Mouse (Mus musculus): Measurements from ENCODE around the gene Lingo2.
"Not testable (repeated sequence)": the region's sequence is repeated elsewhere in the genome, so short reads cannot be mapped to it uniquely, and the experiment has no call there.

Lingo2 gene

DNA sequence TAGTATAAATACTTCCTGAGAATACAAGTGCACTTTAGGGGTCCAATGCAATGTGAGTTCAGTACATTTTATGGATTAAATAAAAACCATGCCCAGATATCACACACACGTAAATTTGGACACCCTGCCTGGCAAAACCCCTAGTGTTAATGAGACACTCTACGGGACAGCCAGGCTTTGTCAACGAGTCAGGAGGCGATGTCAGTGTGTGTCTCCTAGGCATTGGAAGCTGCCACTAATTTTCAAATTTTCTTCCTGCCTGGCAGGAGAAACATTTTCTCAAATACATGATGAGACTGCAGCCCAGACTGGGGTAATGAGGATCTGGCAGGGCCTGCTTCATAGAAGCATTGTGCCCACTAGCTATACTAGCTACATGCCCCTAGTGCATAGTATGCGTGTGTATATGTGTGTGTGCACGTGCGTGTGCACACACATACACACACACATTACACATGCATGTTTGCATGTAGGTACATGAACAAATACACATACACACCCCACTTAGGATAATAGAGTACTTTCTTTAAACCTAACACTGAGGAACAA is 1128.2 kb downstream of the Lingo2 start:
- DNase-seq = no peak

DNA sequence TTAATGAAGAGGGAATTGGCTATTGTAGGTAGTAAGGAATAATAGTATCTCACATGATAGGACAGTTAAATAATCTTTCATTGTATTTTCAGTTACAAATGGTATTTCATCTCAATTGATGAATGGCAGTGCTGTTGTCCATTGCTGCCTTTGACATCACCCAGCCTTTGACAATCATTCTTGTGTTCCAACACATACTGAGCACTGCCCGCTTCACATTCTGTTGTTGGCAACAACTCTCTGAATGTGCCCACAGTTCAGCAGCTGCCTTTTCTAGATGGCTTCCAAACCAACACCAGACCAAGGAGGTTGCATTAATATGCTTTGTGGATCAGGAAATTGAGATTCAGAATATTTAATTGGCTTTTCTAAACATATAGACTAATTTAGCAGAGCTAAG is 1130.8 kb downstream of the Lingo2 start:
- no peak for DNase-seq

DNA sequence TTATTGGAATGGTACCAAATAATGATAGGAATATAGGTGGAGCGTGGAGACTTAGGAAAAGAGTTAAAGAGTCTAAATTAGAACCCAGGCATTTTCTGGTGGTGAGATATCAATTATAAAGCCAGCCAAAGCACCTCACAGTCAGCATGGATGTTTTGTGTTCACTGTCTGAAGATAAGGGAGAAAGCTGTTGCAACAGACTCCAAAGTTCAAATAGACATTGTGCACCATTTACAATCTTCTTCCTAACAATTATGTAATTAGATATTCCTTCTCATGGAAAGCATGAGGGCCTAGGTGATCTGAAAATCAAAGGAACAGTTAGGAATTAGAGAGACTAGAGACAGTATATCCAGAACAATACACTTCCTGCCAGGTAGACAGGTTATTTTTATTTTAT is 1136.8 kb downstream of the Lingo2 start:
- no peak for DNase-seq

DNA sequence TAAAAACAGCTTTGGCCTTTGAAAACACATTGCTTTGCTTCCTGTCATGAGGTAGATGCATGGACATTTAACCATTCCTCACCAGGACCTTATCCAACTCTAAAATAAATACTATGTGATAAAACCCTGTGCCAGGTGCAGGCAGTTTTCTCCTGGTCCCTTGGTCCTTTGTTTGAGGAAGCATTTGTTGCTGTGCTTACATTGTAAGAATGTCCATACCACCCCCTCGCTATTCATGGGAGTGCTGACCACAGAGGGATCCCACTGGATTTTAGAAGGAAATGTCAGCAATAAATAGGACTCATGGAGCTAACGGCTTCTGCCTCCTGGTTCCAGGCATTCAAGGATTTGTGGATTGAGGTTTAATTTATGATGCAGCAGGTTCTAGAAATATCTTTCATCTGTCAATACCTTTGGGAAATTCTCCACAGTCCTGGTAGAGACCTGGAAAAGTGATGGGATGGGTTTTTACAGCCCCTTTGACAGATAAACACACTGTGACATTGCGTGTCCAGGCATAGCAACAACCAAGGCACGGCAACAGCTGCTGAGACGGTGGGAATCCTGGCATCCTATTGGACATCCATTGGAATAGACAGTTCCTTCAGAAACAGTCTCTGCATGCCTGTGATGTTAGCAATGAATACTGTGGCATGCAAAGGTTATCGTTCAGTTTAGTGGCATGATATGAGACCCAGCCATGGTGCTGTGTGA is 1143.9 kb downstream of the Lingo2 start:
- no peak for DNase-seq

DNA sequence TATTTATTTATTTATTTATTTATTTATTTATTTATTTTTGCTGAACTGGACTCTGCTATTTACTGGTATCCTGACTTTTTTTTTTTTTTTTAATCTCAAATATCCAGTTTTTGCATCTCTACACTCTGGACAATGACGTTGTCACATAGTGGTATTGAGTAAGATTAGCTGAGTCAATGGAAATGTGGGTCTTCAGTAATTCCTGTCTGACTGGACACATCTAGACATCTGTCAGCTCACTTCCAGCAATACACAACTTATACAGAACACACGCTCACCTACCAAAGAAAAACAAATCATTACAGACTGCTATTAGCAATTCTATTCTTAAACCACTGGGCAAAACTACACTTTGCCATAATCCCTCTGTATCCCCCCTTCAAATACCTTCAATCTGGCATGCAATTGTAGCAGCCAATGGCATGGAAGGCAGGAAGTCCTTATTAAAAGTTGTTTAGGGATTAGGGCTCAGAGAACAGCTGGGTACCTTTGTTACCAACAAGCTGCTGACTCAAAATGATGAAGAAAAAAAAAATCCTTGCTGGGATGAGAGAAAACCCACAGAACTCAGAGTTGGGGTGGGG is 1144.6 kb downstream of the Lingo2 start:
- no peak for DNase-seq

DNA sequence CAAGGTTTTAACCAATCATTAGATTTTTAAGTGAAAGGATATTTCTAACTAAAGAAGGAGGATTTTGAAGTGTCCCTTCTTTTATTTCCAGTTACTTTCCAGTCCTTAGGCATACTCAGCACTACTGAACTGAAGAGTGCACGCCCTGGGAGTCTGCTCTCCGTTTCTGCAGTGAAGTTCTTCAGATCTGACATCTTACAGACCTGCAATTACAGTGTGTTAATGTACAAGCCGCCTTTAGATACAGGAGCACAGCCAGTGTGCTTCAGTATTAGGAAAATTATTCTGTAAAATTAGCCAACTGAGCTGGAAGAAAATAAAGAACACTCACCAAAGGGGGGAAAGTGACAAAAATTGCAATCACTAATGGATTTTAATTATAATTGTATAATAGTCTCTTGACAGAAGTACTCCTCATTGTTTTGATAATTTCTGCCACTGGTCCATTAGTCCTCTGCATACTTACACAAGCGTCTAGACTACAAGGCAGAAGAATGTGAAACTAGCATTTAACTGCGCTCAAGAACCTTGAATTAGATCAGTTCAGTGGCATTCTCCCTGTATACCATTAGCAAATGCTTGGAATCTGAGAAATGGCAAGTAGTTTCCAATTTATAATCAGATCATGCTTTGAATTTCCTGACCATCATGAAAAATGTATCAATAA is 1167.2 kb downstream of the Lingo2 start:
- DNase-seq = no peak

DNA sequence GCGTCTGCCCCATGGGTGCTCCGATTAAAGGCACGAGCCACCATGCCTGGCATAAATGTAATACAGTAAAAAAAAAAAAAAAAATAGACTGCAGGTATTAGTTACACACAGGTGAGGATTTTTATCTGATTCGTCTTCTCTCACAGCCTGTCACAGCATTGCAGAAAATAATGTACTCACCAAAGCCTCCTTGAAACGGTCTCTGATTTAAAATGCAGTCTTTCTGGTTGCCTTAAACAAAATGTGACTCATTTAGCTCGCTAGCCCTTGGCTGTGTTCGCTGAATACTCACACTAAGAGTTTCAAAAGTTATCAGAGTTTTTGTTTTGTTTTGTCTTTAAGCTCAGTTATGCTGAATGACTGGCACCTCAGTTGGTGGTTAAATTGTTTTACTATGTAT is 1180.7 kb downstream of the Lingo2 start:
- DNase-seq = no peak

DNA sequence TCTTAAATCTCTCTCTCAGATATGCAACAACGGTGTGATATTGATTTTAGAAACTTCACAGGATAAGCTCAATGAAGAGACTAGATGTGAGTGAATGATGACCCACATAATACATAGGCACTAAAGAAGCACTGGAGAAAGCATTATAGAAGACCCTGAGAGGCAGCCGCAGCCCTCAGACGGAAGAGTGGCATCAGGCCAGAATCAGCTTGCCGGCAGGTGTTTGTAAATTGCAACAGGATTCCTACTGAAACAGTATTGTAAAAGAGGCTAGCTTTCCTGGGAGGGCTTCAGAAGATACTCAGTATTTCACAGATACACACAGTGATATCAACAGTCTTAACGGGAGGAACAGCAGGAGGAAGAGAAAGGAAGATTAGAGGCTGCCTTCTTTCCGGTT is 1184.6 kb downstream of the Lingo2 start:
- no peak for DNase-seq

DNA sequence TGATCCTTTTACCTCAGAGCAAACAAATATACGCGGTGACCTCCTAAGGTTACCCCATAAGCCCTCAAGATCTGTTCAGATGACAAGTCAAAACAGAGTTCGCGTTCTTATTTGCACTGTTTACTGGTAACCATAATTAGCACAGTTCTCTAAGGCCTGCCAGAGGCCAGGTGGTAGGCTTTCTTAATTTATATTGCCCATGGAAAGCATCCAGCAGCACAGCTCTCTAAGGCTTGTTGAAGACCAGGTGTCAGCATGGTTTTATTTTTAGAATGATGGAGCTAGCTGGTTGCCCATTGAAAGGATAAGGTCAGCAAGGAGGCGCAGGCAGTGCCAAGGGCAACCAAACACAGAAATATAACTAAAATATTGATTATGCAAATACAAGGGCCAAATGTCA is 1190.4 kb downstream of the Lingo2 start:
- no peak for DNase-seq

DNA sequence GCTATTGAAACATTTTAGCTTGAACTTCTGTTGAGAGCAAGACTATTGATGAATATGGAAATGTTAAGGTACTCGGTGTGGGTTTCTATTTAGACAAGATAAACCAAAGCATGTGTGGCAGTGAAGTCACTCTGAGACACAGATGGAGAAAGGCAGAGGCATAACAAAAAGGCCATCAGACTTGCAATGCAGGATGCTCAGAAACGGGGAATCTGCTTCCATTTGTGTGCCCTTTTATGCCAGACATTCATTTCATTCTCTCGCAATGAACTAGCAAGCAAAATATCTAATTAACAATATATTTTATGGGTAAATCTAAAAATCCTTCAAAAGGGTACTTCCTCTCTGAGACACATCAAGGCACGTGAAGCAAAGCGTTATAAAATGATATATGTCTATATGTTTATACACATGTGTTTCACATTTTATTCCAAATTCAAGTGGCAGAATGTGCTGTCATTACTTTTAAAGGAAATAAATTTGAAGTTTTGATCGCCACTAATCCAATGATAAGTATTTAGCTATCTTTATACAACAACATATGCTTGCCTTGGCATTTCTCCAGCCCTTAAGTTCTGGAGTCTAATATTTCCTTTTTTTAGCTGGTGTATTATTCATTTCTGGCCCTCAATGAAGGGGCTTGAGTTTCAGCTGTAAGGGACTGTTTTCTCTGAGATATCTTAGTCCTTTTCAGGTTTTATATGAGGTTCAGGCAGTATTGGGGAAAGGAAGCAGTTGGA is 1199.3 kb downstream of the Lingo2 start:
- no peak for DNase-seq

DNA sequence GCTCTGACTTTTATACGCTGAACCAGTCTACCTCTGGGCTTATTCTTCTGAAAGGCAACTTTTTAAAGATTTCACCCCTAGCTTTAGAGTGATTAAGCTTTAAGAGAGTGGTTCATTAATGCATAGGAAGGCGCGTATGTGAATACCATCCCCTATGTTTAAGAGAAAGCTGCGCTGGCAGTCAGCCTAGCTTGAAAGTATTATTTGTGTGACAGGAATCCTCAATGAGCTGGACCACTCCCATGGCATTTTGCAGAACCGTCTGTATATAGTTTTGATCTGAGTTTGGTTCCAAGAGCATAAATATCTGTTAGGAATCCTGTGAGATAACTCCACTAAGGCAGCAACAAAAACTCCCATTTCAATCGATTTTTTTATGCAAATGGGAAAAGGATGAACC is 1204.9 kb downstream of the Lingo2 start:
- DNase-seq = no peak

DNA sequence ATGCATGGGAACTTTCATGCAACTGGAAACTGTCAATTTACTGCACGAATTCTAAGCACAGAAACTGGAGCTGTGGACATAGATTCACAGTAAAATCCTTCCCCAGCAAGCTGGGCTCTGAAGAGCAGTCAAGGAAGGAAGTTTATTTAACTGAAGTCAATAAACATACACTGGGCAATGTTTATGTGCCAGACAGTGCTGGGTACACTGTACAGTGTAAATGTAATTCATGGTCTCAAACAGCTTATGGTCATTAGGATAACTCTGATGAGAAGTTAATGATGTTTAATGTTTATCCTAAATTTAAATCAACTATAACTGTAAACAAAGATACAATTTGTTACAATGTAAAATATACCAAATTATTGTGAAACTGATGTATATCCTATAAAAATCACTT is 1226.8 kb downstream of the Lingo2 start:
- DNase-seq = no peak

DNA sequence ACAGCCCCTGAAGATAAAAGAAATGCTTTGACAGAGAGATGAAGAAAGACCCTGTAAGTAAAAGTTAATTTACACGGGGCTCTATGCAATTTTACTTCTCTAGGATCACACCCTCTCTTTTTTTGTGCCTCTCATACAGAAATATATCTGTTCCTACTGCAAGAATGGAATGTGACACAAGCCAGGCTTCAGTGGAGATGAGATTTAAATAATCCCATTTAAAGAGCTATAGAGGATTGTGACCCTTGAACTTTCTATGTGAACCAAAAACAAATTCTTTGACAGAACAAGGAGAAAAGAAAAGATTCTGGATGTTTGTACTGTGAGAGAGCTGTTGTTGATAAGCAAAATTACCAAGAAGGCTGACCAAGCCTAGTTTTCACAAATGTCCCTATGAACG is 1247.4 kb downstream of the Lingo2 start:
- no peak for DNase-seq

DNA sequence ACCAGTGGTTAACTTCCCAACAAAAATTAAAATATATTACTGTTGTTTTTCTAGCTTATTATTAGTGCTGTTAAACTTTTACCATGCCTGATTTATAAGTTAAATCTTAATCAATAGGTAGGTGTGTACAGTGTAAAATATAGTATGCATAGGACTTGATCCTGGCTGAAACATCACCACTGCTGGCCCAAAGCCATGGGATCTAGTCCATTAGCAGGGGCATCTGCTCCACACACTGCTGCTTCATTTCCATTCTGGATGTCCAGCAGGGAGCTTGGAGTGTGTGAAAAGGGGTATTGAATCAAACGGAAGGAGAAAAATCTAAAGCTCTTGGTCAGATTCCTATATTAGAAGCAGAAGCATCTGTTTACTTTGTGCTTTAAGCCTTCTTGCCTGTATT is 1248.9 kb downstream of the Lingo2 start:
- DNase-seq = no peak

DNA sequence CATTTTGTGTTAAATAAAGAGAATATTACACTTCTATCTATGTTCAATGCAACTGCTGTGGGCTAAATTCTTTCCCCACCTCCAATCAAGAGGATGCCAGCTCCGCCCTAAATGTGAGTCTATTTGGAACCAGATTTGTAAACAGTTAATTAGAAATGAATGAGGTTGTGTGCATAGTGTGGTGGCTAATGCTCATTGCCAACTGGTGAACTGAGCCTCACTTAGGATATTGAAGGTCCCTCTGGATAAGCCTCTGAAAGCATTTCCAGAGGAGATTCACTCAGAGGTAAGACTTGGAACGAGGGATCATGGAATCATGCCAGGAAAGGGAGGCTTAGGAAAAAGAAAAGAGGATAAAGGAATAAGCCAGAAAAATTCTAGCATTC is 1256.4 kb downstream of the Lingo2 start:
- DNase-seq = no peak

DNA sequence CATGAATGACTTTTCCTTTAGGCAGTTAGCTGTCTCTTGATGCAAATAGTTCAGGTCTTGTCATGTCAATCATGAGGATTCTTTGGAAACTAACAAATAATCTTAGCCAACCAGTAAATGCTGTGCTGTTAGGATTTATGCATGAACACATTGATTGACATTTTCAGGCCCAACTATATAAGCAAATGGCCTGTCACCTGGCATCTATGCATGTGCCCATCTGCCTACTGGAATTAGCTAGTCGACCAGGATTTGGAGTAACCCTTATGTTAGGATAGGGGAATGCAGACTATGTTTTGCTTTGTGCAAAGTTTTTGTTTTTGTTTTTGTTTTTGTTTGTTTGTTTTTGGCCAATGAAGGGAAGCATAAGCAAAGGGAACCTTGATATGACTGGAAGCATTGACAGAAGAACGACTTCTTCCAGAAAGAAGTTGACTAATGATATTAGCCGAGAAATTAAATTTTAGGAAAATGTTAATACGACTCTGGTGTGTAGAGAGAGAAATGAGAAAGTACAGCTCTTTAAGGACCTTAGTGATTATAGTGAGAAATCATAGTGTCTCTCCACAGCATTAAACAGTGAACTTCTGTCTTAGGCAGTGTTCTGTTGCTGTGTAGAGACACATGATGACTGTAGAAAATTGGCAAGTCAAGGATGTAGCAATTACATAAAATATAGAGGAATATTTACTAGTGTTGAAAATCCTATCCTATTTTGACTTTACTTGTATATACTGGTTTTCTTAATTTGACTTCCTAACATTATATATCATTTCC is 1257.0 kb downstream of the Lingo2 start:
- no peak for DNase-seq

DNA sequence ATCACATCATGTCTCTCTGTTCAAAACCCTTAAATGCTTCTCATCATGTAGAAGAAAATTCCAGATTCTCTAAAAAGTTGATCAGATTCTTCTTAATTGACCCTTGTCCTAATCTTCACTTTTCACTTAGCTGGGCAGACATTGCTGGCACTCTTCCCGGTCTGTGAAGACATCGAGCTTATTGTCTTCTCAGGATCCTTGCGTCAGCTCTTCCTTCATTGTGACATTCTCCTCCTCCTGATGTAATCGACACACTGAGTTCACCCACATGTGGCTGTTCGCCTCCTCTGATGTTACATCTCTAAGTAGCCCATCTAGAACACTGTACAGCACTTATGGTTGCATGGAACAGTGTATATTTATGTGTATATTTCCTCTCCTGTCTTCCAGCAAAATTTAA is 1261.0 kb downstream of the Lingo2 start:
- DNase-seq = no peak

DNA sequence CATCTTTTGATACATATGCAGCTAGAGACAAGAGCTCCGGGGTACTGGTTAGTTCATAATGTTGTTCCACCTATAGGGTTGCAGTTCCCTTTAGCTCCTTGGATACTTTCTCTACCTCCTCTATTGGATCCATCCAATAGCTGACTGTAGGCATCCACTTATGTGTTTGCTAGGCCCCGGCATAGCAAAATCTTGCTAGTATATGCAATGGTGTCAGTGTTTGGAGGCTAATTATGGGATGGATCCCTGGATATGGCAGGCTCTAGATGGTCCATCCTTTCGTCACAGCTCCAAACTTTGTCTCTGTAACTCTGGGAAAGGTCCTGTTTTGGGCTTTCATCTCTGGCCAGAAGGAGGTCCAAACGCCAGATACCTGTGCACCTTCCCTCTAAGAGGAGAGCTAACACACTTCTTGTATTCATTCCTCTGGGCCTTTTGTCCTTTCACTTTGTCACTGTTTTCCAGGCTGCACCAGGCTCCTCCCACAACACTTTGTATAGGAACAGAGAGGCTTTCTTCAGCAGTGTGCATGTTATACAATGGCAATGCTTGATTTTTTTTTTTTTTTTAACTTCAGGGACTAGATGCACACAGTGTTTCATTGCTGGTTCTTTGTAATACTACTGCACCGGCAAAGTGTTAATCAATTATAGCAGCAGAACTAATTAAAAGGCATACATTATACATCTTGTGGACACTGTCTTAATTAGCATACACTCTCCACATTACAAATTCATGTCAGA is 1262.9 kb downstream of the Lingo2 start:
- DNase-seq = not testable (repeated sequence)
